Mouse (Mus musculus) limb, embryonic 14.5 days (tissue): ENCODE measurements around the gene Pawr. TPM values are rescaled to one million over a fixed set of nuclear protein-coding genes. Genes with fewer than 3 reads are reported as not detected.

Source experiments
- ATAC-seq: fragments of 200-750 bp; cut with Nextera tagmentation; 2 replicates; pipeline ENCODE4 v1.8.0; 2017; ENCODE audit warnings: low read depth, moderate number of reproducible peaks, moderate TSS enrichment; ENCODE audit not compliant: low FRiP score
- DNase-seq: peaks from one replicate; pipeline ENCODE4 v3.0.0-alpha.2; 2015; ENCODE audit warnings: low spot score
- H3K27ac ChIP-seq: fragments of 300-500 bp; sonication (generic); replicated peaks from 2 replicates; pipeline ENCODE4 v1.5.1; 2014; ENCODE audit warnings: low read depth, mild to moderate bottlenecking, low read length, moderate library complexity, mixed read lengths
- H3K27me3 ChIP-seq: fragments of 300-500 bp; sonication (generic); 2 replicates; pipeline ENCODE4 v1.6.1; 2014; ENCODE audit warnings: low read length, mixed read lengths; ENCODE audit not compliant: control insufficient read depth, insufficient read depth
- H3K36me3 ChIP-seq: fragments of 300-500 bp; sonication (generic); 2 replicates; pipeline ENCODE4 v1.6.1; 2014; ENCODE audit warnings: mild to moderate bottlenecking, low read length, moderate library complexity, mixed read lengths; ENCODE audit not compliant: control insufficient read depth, insufficient read depth
- H3K4me1 ChIP-seq: fragments of 300-500 bp; sonication (generic); 2 replicates; pipeline ENCODE4 v1.6.1; 2014; ENCODE audit warnings: antibody characterized with exemption, low read length, mixed read lengths; ENCODE audit not compliant: control insufficient read depth, insufficient read depth
- H3K4me2 ChIP-seq: fragments of 300-500 bp; sonication (generic); replicated peaks from 2 replicates; pipeline ENCODE4 v1.6.1; 2014; ENCODE audit warnings: low read depth, mild to moderate bottlenecking, low read length, moderate library complexity; ENCODE audit not compliant: severe bottlenecking
- H3K4me3 ChIP-seq: fragments of 300-500 bp; sonication (generic); replicated peaks from 2 replicates; pipeline ENCODE4 v1.5.1; 2014; ENCODE audit warnings: low read length
- H3K9ac ChIP-seq: fragments of 300-500 bp; sonication (generic); 2 replicates; pipeline ENCODE4 v1.6.1; 2014; ENCODE audit warnings: mild to moderate bottlenecking, low read depth, low read length, moderate library complexity; ENCODE audit not compliant: severe bottlenecking
- H3K9me3 ChIP-seq: fragments of 300-500 bp; sonication (generic); 2 replicates; pipeline ENCODE4 v1.6.1; 2016; ENCODE audit warnings: low read length; ENCODE audit not compliant: control insufficient read depth
- POLR2A ChIP-seq: fragments of 200-500 bp; IDR thresholded peaks from 2 replicates; pipeline ENCODE4 v1.8.0; 2012; ENCODE audit warnings: inconsistent platforms, mild to moderate bottlenecking, moderate library complexity, borderline replicate concordance; ENCODE audit not compliant: insufficient read depth, insufficient read length; ENCODE audit errors: extremely low read depth
- WGBS: fragments of 180-500 bp; shearing (Covaris S2); extraction: QIAGEN DNeasy Blood & Tissue Kit; methylation state at CpG from one replicate; pipeline ENCODE4 v1.1.7; 2014; 5-methylcytosine and 5-hydroxymethylcytosine counted together
- polyA plus RNA-seq, 2 experiments: library from polyadenylated mRNA; depleted of rRNA in 1 of 2; stranded (reverse) in 1 of 2; unstranded in 1 of 2; fragments of >200 nt; fragmentation: Nextera tagmentation in 1 of 2; extraction: Ambion mirVana in 1 of 2; gene quantifications; 2 replicates each; pipeline versions ENCODE4 v1.2.1 to v1.2.3; 2012 to 2014

The Pawr gene
- polyA plus RNA-seq, 2 experiments = 3.1 to 3.5 TPM

GRCm38 (mm10) chr10:108284977-108285376 lies 46.9 kb upstream of the Pawr start:
- no peak for ATAC-seq
- WGBS = 92% methylated on average over 5 of the region's 5 CpGs

GRCm38 (mm10) chr10:108286658-108287437 lies 45.1 kb upstream of the Pawr start:
- Histone ChIP-seq H3K36me3 (no peaks in the 10 kb centered on the region), H3K9ac (no peak overlapping the region), H3K4me3 (no peak overlapping the region), H3K9me3 (no peaks in the 10 kb centered on the region), H3K27ac (no peak overlapping the region), H3K27me3 (no peaks in the 10 kb centered on the region), H3K4me2 (no peak overlapping the region), H3K4me1 (no peaks in the 10 kb centered on the region)
- DNase-seq (no peak), ATAC-seq (no peak)
- WGBS = 79% methylated on average over 11 of the region's 11 CpGs
- no peak for TF ChIP-seq POLR2A

More at GRCm38 (mm10) chr10:108284977-108285376, 46.9 kb upstream of the Pawr start:
- H3K9me3 ChIP-seq = no peaks in the 10 kb centered on the region
- no peak for DNase-seq
- no peaks in the 10 kb centered on the region for H3K4me1 ChIP-seq
- H3K4me2 ChIP-seq = no peak overlapping the region
- no peak overlapping the region for H3K4me3 ChIP-seq
- TF ChIP-seq POLR2A = no peak
- peaks cover 9% of the 10 kb centered on the region for H3K36me3 ChIP-seq
- no peaks in the 10 kb centered on the region for H3K27me3 ChIP-seq
- H3K9ac ChIP-seq = no peak overlapping the region
- H3K27ac ChIP-seq = no peak overlapping the region

- no peak overlapping the region for H3K4me3 ChIP-seq
- no peak overlapping the region for H3K4me2 ChIP-seq
- H3K4me1 ChIP-seq = no peaks in the 10 kb centered on the region
- no peak overlapping the region for H3K27ac ChIP-seq
- H3K9ac ChIP-seq = no peak overlapping the region
- no peaks in the 10 kb centered on the region for H3K36me3 ChIP-seq
- no peak for TF ChIP-seq POLR2A
- no peaks in the 10 kb centered on the region for H3K27me3 ChIP-seq
- no peaks in the 10 kb centered on the region for H3K9me3 ChIP-seq
- DNase-seq (no peak), ATAC-seq (no peak)
- WGBS = 78% methylated on average over 4 of the region's 4 CpGs
These were observed 44.5 kb upstream of the Pawr start for GRCm38 (mm10) chr10:108287438-108287801.

GRCm38 (mm10) chr10:108290046-108290445 lies 41.9 kb upstream of the Pawr start:
- H3K4me1 ChIP-seq = no peaks in the 10 kb centered on the region
- no peaks in the 10 kb centered on the region for H3K9me3 ChIP-seq
- no peaks in the 10 kb centered on the region for H3K27me3 ChIP-seq
- DNase-seq (no peak), ATAC-seq (no peak)
- H3K4me3 ChIP-seq = no peak overlapping the region
- no peak overlapping the region for H3K4me2 ChIP-seq
- WGBS = 94% methylated on average over 13 of the region's 13 CpGs
- no peak overlapping the region for H3K9ac ChIP-seq
- TF ChIP-seq POLR2A = no peak
- H3K36me3 ChIP-seq = no peaks in the 10 kb centered on the region
- H3K27ac ChIP-seq = no peak overlapping the region

DNA sequence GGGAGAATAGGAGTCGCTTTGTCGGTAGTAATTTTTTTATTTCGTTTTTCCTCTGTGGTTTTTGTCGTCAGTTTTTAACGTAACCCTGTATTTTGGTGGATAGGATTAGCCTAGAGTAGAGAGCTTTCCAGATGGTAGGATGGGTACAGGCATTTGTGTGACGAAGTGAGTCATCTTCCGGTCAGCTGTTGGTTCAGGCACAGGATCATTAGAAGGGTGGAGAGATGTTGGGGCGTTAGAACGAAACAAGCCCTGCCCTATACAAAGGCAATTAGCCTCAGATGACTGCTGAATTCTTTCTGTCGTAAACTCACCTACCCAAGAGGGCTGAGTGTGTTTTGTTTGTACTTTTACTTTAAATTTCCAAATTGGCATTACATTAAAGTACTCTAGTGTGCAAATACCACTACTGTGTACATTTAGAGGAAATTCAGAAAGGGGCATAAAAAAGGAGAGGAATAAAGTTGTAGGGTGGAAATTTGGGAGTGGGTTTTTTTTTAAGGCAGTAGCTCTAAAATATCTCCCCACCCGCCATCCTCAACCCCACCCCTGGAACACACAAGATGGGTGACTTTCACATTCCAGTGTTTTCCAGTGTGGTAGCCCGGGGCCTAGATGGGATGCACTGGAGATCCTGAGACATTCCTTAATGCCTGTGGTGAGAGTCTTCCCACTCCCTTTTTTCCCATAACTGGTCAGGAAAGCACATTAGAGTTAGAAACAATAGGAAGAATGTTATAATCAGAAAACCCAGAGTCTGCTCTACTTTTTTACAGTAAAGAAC lies 40.0 kb upstream of the Pawr start:
- no peak overlapping the region for H3K4me3 ChIP-seq
- no peaks in the 10 kb centered on the region for H3K36me3 ChIP-seq
- no peak for TF ChIP-seq POLR2A
- no peaks in the 10 kb centered on the region for H3K27me3 ChIP-seq
- H3K4me1 ChIP-seq = no peaks in the 10 kb centered on the region
- H3K4me2 ChIP-seq = no peak overlapping the region
- H3K27ac ChIP-seq = no peak overlapping the region
- ATAC-seq = no peak
- 67% methylated on average over 12 of the region's 12 CpGs for WGBS
- H3K9me3 ChIP-seq = no peaks in the 10 kb centered on the region
- no peak for DNase-seq
- no peak overlapping the region for H3K9ac ChIP-seq
